Comparison of ENCODE assay signal across 21 mouse cellular contexts in the genomic region with DNA sequence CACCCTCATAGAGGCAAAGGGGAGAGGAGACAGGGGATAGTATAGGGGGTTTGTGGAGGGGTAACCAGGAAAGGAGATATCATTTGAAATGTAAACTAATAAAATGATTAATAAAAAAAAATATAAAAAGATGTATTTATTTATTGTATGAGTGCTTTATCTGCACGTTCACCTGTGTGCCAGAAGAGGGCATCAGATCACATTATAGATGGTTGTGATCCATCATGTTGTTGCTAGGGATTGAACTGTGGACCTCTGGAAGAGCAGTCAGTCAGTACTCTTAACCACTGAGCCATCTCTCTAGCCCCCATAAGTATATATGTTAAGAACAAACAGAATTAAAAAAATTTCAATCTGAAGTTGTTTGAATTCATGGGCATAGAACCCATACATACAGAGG.
A peak's percentile ranks its signal among the peaks of the same experiment; 100 is the strongest.
DNase-seq lines count a peak whose midpoint lies in the region; ATAC-seq and TF ChIP-seq lines count a peak whose summit lies in the region.
"Had no signal": no experiment of that assay in that cellular context is flagged by ENCODE, and none has a peak within 500 bp of the region (broad histone marks: within the 10 kb centered on the region; RNA-seq: fewer than 3 reads in every experiment).

No protein-coding gene starts in this region.

- TF ChIP-seq CTCF in kidney, postnatal 0 days (IDR thresholded peaks at IDR 0.05; ENCODE audit: low read depth): peak; percentile 7; the same call in 1 of the 2 replicates
- TF ChIP-seq CTCF in lung, postnatal 0 days (IDR thresholded peaks at IDR 0.05): 0 out of 2 replicates have a peak, but pooled peaks have one; percentile 5
- peak; percentile 25 for TF ChIP-seq CTCF in Patski (IDR thresholded peaks at IDR 0.05)

- no peak for ATAC-seq in kidney, postnatal 0 days (replicated peaks; ENCODE audit: low FRiP score, low read depth)
- no peak for ATAC-seq in lung, postnatal 0 days
- no peak for ATAC-seq in Patski
- ATAC-seq: CD4-positive, CD25-positive, alpha-beta regulatory T cell, adult 4 months; forebrain, embryonic 13.5 days; forebrain, embryonic 16.5 days; hindbrain, embryonic 16.5 days; intestine, embryonic 15.5 days had no signal

- no peak overlapping the region for H3K4me3 ChIP-seq in kidney, postnatal 0 days (replicated peaks; ENCODE audit: low read depth, low read length)
- no peak overlapping the region for H3K4me3 ChIP-seq in lung, postnatal 0 days (ENCODE audit: low read depth, low read length)
- H3K4me3 ChIP-seq: forebrain, embryonic 10.5 days; forebrain, embryonic 13.5 days; hindbrain, embryonic 10.5 days; hindbrain, embryonic 13.5 days; intestine, embryonic 15.5 days had no signal

- in situ Hi-C loops in Patski (cut with MboI; ENCODE audit: low pct_unique_long_range_greater_than_20kb): loop anchor here (10.0 kb wide), 2 partner anchors 103 to 203 kb away; partner anchors contain the start of gene Fut8

- 80% methylated on average over 1 of the region's 1 CpGs for WGBS in kidney, postnatal 0 days
- WGBS in lung, postnatal 0 days: 45% methylated on average over 1 of the region's 1 CpGs

- no peaks in the 10 kb centered on the region for H3K27me3 ChIP-seq in kidney, postnatal 0 days (ENCODE audit: insufficient read depth, low read length)
- no peaks in the 10 kb centered on the region for H3K27me3 ChIP-seq in lung, postnatal 0 days (replicated peaks; ENCODE audit: insufficient read depth, low read length)
- H3K27me3 ChIP-seq in Patski: no peaks in the 10 kb centered on the region
- H3K27me3 ChIP-seq: forebrain, embryonic 13.5 days; hindbrain, embryonic 13.5 days; intestine, embryonic 15.5 days had no signal

- CTCF ChIA-PET in Patski (lab: Charles Lee): no interaction called here

- H3K9ac ChIP-seq in kidney, postnatal 0 days (ENCODE audit: low read depth, low read length): no peak overlapping the region
- no peak overlapping the region for H3K9ac ChIP-seq in lung, postnatal 0 days (replicated peaks; ENCODE audit: low read depth)
- H3K9ac ChIP-seq: forebrain, embryonic 13.5 days; hindbrain, embryonic 13.5 days; intestine, embryonic 15.5 days had no signal

- no peak overlapping the region for H3K27ac ChIP-seq in kidney, postnatal 0 days
- H3K27ac ChIP-seq in lung, postnatal 0 days (ENCODE audit: low read length): no peak overlapping the region
- H3K27ac ChIP-seq: forebrain, embryonic 10.5 days; forebrain, embryonic 13.5 days; hindbrain, embryonic 10.5 days; hindbrain, embryonic 13.5 days; intestine, embryonic 15.5 days had no signal

- no peaks in the 10 kb centered on the region for H3K36me3 ChIP-seq in kidney, postnatal 0 days (ENCODE audit: insufficient read depth, low read length)
- no peaks in the 10 kb centered on the region for H3K36me3 ChIP-seq in lung, postnatal 0 days (ENCODE audit: insufficient read depth, low read length)
- H3K36me3 ChIP-seq: forebrain, embryonic 10.5 days; hindbrain, embryonic 10.5 days; hindbrain, embryonic 13.5 days; intestine, embryonic 15.5 days had no signal

- no peak for TF ChIP-seq EP300 in lung, postnatal 0 days (IDR thresholded peaks at IDR 0.05)

- POLR2A ChIA-PET in Patski (lab: Charles Lee): no interaction called here

- H3K4me2 ChIP-seq in kidney, postnatal 0 days (ENCODE audit: low read length): no peak overlapping the region
- H3K4me2 ChIP-seq in lung, postnatal 0 days (replicated peaks; ENCODE audit: low read depth, low read length): no peak overlapping the region
- H3K4me2 ChIP-seq: forebrain, embryonic 13.5 days; heart, embryonic 11.5 days; hindbrain, embryonic 13.5 days; intestine, embryonic 15.5 days had no signal

- no peaks in the 10 kb centered on the region for H3K9me3 ChIP-seq in kidney, postnatal 0 days (replicated peaks; ENCODE audit: low read length)
- H3K9me3 ChIP-seq in lung, postnatal 0 days (ENCODE audit: low read length): no peaks in the 10 kb centered on the region
- H3K9me3 ChIP-seq: forebrain, embryonic 10.5 days; forebrain, embryonic 13.5 days; hindbrain, embryonic 10.5 days; hindbrain, embryonic 13.5 days; intestine, embryonic 15.5 days had no signal

- H3K4me1 ChIP-seq in kidney, postnatal 0 days (replicated peaks; ENCODE audit: insufficient read depth, low read length): no peaks in the 10 kb centered on the region
- no peaks in the 10 kb centered on the region for H3K4me1 ChIP-seq in lung, postnatal 0 days (ENCODE audit: insufficient read depth, low read depth, low read length)
- H3K4me1 ChIP-seq: forebrain, embryonic 13.5 days; hindbrain, embryonic 13.5 days; intestine, embryonic 15.5 days had no signal

- DNase-seq in kidney, postnatal 0 days (ENCODE audit: low spot score): no peak
- DNase-seq in kidney, postnatal 36 days: no peak
- DNase-seq in lung, postnatal 0 days (ENCODE audit: low spot score): no peak
- DNase-seq in lung, adult 18-20 months: no peak
- no peak for DNase-seq in Patski (ENCODE audit: low read depth, low spot score)
- DNase-seq in frontal cortex, postnatal 36 days (ENCODE audit: low spot score in 2 of 2): no peak
- DNase-seq: adrenal gland, adult 2 months; adrenal gland, postnatal 14 days; cerebellum, adult 11-12 months; cerebellum, adult 9-10 months; cerebellum, postnatal 14 days; gastrocnemius, postnatal 36 days had no signal
